In the genomic region with DNA sequence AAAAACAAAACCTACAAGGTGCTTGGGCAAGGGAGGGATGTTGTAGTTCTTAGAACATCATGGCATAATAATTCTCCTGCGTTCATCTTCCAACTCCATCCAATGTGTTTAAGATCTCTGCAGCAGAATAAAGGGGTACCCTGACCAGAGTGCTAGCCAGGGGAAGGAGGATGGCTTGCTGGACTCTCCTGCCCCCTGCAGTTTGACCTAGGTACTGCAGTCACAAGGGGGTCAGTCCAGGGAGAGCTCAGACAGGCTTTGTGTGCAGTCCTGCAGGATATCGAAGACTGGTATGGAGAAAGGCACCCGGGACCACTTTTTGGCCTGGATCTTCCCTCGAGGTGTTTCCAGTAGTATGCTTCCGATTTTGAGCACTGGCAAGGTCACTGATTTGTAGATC, we compare ENCODE assay signal across 9 mouse cellular contexts. TPM values are rescaled to one million over a fixed set of nuclear protein-coding genes. Genes with fewer than 3 reads are reported as not detected.
DNase-seq lines count a peak whose midpoint lies in the region; ATAC-seq and TF ChIP-seq lines count a peak whose summit lies in the region.
"Had no signal": no experiment of that assay in that cellular context is flagged by ENCODE, and none has a peak within 500 bp of the region (broad histone marks: within the 10 kb centered on the region; RNA-seq: fewer than 3 reads in every experiment).

No protein-coding gene starts in this region.

- no peaks in the 10 kb centered on the region for H3K36me3 ChIP-seq in liver, embryonic 12.5 days

- TF ChIP-seq CTCF in lung, adult 2 months (IDR thresholded peaks at IDR 0.05; ENCODE audit: insufficient read depth, low read length): peak; percentile 92

- H3K9me3 ChIP-seq in liver, embryonic 12.5 days (replicated peaks): no peaks in the 10 kb centered on the region

- H3K27ac ChIP-seq in liver, embryonic 12.5 days: no peak overlapping the region

- no peak for ATAC-seq in liver, embryonic 12.5 days
- ATAC-seq in activated CD4-positive, CD25-positive, alpha-beta regulatory T cell, adult 4 months: no peak

- H3K4me1 ChIP-seq in liver, embryonic 12.5 days: peaks cover 13% of the 10 kb centered on the region
- H3K4me1 ChIP-seq in lung, adult 2 months (ENCODE audit: control insufficient read depth, insufficient read depth, low read length): no peaks in the 10 kb centered on the region

- DNase-seq in liver: peak; percentile 71
- peak; percentile 65 for DNase-seq in adipocyte (ENCODE audit: low spot score)
- peak; percentile 84 for DNase-seq in embryo, embryonic 9.5 days (ENCODE audit: extremely low spot score)
- peak; percentile 81 for DNase-seq in induced T-regulatory cell, adult 2 months (ENCODE audit: low read depth)
- DNase-seq in lung, adult 2 months: peak; percentile 76
- peak; percentile 69 for DNase-seq in right cerebral cortex, postnatal 14 days

- H3K4me3 ChIP-seq in liver, embryonic 12.5 days: no peak overlapping the region
- H3K4me3 ChIP-seq in lung, adult 2 months (replicated peaks; ENCODE audit: extremely low read depth, low read depth, low read length): no peak overlapping the region
- H3K4me3 ChIP-seq: myocyte had no signal

- H3K4me2 ChIP-seq in liver, embryonic 12.5 days: no peak overlapping the region

- whole genome bisulfite sequencing in liver, embryonic 12.5 days (ENCODE audit: insufficient replicate concordance): 33% methylated on average over 5 of the region's 5 CpGs
- 33% methylated on average over 5 of the region's 5 CpGs for WGBS in lung, adult 2 months

- H3K27me3 ChIP-seq in liver, embryonic 12.5 days (replicated peaks): peaks cover 43% of the 10 kb centered on the region

- H3K9ac ChIP-seq in liver, embryonic 12.5 days: no peak overlapping the region

- TF ChIP-seq POLR2A in lung, adult 2 months (IDR thresholded peaks at IDR 0.05; ENCODE audit: borderline replicate concordance, extremely low read depth, low read depth, low read length): no peak

RNA-seq across cellular contexts. Expression of a gene that starts 2.7 kb away (rescaled TPM):
- polyA plus RNA-seq in liver, embryonic 12.5 days (2016; fragmentation: Nextera tagmentation; extraction: Ambion mirVana): 0.32 TPM in 1 of 2 replicates, not detected in the other
- polyA plus RNA-seq in lung, adult 2 months (2012; rRNA removed): 0.36 and 4.9 TPM in 2 replicates
- polyA plus RNA-seq in activated CD4-positive, CD25-positive, alpha-beta regulatory T cell, adult 4 months (2017; shearing (Covaris generic)): under 1 TPM in 1 of 2 experiments, not detected in 1; 0.17 TPM

RNA-seq across cellular contexts. Expression of a gene that starts 9.1 kb away (rescaled TPM):
- 1.5 and 2.1 TPM in 2 replicates for polyA plus RNA-seq in liver, embryonic 12.5 days (2016; fragmentation: Nextera tagmentation; extraction: Ambion mirVana)
- 8.2 and 9.8 TPM in 2 replicates for polyA plus RNA-seq in lung, adult 2 months (2012; rRNA removed)
- polyA plus RNA-seq in activated CD4-positive, CD25-positive, alpha-beta regulatory T cell, adult 4 months (2017; shearing (Covaris generic)): 10 to 100 TPM; 25.3 to 42.0 TPM

RNA-seq across cellular contexts. Expression of a gene that starts 17.3 kb away (rescaled TPM):
- 39.4 and 40.2 TPM in 2 replicates for polyA plus RNA-seq in liver, embryonic 12.5 days (2016; fragmentation: Nextera tagmentation; extraction: Ambion mirVana)
- 27.3 and 28.2 TPM in 2 replicates for polyA plus RNA-seq in lung, adult 2 months (2012; rRNA removed)
- polyA plus RNA-seq in activated CD4-positive, CD25-positive, alpha-beta regulatory T cell, adult 4 months (2017; shearing (Covaris generic)): 10 to 100 TPM; 11.2 to 13.3 TPM

RNA-seq across cellular contexts. Expression of a gene that starts 18.7 kb away (rescaled TPM):
- polyA plus RNA-seq in liver, embryonic 12.5 days (2016; fragmentation: Nextera tagmentation; extraction: Ambion mirVana): 0.29 and 0.33 TPM in 2 replicates
- polyA plus RNA-seq in lung, adult 2 months (2012; rRNA removed): 0.36 TPM in 1 of 2 replicates, not detected in the other
- under 1 TPM; 0.70 to 0.78 TPM for polyA plus RNA-seq in activated CD4-positive, CD25-positive, alpha-beta regulatory T cell, adult 4 months (2017; shearing (Covaris generic))

RNA-seq across cellular contexts. Expression of a gene that starts 43.1 kb away (rescaled TPM):
- polyA plus RNA-seq in liver, embryonic 12.5 days (2016; fragmentation: Nextera tagmentation; extraction: Ambion mirVana): 15.9 and 18.1 TPM in 2 replicates
- polyA plus RNA-seq in lung, adult 2 months (2012; rRNA removed): 235 and 252 TPM in 2 replicates
- polyA plus RNA-seq in activated CD4-positive, CD25-positive, alpha-beta regulatory T cell, adult 4 months (2017; shearing (Covaris generic)): 10 to 100 TPM; 29.0 to 44.1 TPM
